Mouse (Mus musculus): ENCODE data around the gene Fam227b.

DNA sequence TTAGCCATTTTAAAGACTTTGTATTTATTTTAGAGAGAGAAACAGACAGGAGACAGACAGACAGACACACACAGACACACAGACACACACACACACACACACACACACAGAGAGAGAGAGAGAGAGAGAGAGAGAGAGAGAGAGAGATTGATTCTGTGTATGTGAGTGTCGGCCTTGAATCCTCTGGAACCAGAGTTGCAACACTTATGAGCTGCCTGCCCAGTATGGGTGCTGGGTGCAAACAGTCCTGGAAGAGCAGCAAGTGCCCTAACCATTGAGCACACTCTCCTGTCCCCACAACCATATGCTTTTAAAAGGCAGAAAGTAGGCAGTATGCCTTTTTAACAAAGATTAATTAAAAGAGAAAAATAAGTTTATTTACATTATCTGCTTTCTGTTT, 183.0 kb downstream of the Fam227b start:
- TF ChIP-seq CTCF (IDR thresholded peaks at IDR 0.05) (no peak), EP300 (IDR thresholded peaks at IDR 0.05; ENCODE audit: insufficient read depth, low read depth, low read length) (no peak)
